Comparison of ENCODE assay signal across 8 mouse cellular contexts in the genomic region with DNA sequence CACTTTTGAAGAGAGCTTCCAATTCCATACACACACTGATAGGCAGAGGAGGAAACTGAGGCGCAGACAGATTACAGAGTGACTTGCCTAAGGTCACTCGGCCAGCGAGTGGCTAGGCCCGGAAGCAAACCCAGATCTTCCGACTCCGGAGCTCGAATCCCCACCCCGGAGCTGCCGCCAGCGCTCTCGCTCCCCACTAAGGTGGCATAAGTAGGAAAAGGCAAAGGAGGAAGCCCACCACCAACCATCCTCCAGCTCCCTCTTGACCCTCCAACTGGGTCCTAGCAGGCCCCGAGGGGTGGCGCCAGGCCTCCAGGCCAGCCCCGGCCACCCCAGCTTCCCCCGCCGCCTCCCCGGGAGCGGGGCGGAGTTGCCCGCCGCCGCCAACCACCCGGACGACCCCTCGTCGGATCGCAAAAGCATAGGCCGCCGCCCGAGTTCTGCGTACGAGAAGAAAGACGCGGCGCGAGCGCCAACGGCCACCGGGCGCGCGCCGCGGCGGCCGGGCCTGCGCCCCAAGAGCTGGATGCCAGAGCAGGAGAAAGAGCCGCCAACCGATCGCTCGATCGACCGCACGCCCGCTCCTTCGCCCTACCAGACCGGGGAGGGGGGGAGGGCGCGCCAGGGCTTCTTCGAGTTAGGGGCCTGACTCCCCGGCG. TPM values are rescaled to one million over a fixed set of nuclear protein-coding genes. Genes with fewer than 3 reads are reported as not detected.
DNase-seq lines count a peak whose midpoint lies in the region; ATAC-seq and TF ChIP-seq lines count a peak whose summit lies in the region.

No protein-coding gene starts in this region.

- peak overlapping the region; percentile 85 for H3K4me3 ChIP-seq in testis, adult 2 months (ENCODE audit: control insufficient read depth, low read depth, low read length)
- H3K4me3 ChIP-seq in forebrain, embryonic 14.5 days (ENCODE audit: low read depth, low read length) = peak overlapping the region; percentile 97

- peak overlapping the region; percentile 93 for H3K27ac ChIP-seq in testis, adult 2 months (ENCODE audit: control insufficient read depth, insufficient read depth, low read depth, low read length)
- peak overlapping the region; percentile 95 for H3K27ac ChIP-seq in forebrain, embryonic 14.5 days (ENCODE audit: low read depth, low read length)

- H3K27me3 ChIP-seq in testis, adult 2 months (ENCODE audit: control insufficient read depth, insufficient read depth, low read length) = no peaks in the 10 kb centered on the region
- H3K27me3 ChIP-seq in forebrain, embryonic 14.5 days (replicated peaks; ENCODE audit: control insufficient read depth, insufficient read depth, low read length) = no peaks in the 10 kb centered on the region

- DNase-seq in cerebellum, adult 11-12 months = peak; percentile 46
- no peak for DNase-seq in cerebellum, postnatal 4 days (ENCODE audit: low spot score in 2 of 2)
- DNase-seq in testis, postnatal 10 days (ENCODE audit: low spot score) = no peak
- DNase-seq in forebrain, embryonic 14.5 days (ENCODE audit: low spot score) = no peak
- DNase-seq in kidney, adult 9 months = peak; percentile 49
- DNase-seq in lung, postnatal 14 days = peak; percentile 41
- DNase-seq in T-cell, adult 2 months (ENCODE audit: low spot score) = no peak

- no peaks in the 10 kb centered on the region; the same call in 1 of the 2 replicates for H3K4me1 ChIP-seq in testis, adult 2 months (ENCODE audit: control insufficient read depth, insufficient read depth, low read length)
- peaks cover 13% of the 10 kb centered on the region for H3K4me1 ChIP-seq in forebrain, embryonic 14.5 days (ENCODE audit: control insufficient read depth, insufficient read depth, low read length)

- peaks cover 26% of the 10 kb centered on the region; the same call in 1 of the 2 replicates for H3K9me3 ChIP-seq in forebrain, embryonic 14.5 days (replicated peaks; ENCODE audit: control insufficient read depth, low read length)

- peak; percentile 38 for ATAC-seq in forebrain, embryonic 14.5 days

- no peak; the same call in 1 of the 2 replicates for TF ChIP-seq POLR2A in testis, adult 2 months (IDR thresholded peaks at IDR 0.05; ENCODE audit: control insufficient read depth, low read depth, low read length)

- TF ChIP-seq CTCF in testis, adult 2 months (IDR thresholded peaks at IDR 0.05; ENCODE audit: control insufficient read depth, insufficient read depth, insufficient replicate concordance, low read depth, low read length) = no peak

- no peaks in the 10 kb centered on the region for H3K36me3 ChIP-seq in testis, adult 2 months (ENCODE audit: control insufficient read depth, insufficient read depth, low read length)
- H3K36me3 ChIP-seq in forebrain, embryonic 14.5 days (ENCODE audit: control insufficient read depth, insufficient read depth, low read length) = peaks cover 29% of the 10 kb centered on the region

- H3K4me2 ChIP-seq in forebrain, embryonic 14.5 days (ENCODE audit: low read length) = peak overlapping the region; percentile 56

- WGBS in forebrain, embryonic 14.5 days = 2% methylated on average over 56 of the region's 62 CpGs

- H3K9ac ChIP-seq in forebrain, embryonic 14.5 days (ENCODE audit: low read length) = peak overlapping the region; percentile 97

RNA-seq across cellular contexts. Expression of a gene that starts 0.6 kb away (rescaled TPM):
- 15.5 and 16.0 TPM in 2 replicates for polyA plus RNA-seq in testis, adult 2 months (2012; rRNA removed)
- polyA plus RNA-seq in forebrain, embryonic 14.5 days (2014; fragmentation: Nextera tagmentation; extraction: Ambion mirVana) = 25.1 and 29.8 TPM in 2 replicates

Comparison
In these comparisons a context has a peak if more than half of its experiments do, and no peak if none do; other contexts are left out.
1. DNase-seq: peak in cerebellum, adult 11-12 months (single experiment), kidney, adult 9 months (single experiment) and lung, postnatal 14 days (single experiment); none in cerebellum, postnatal 4 days (0 of 2), testis, postnatal 10 days (single experiment), forebrain, embryonic 14.5 days (single experiment) and T-cell, adult 2 months (single experiment).